Mouse (Mus musculus): ENCODE measurements around the gene 4922502D21Rik. TPM values are rescaled to one million over a fixed set of nuclear protein-coding genes. Genes with fewer than 3 reads are reported as not detected.
A peak's percentile ranks its signal among the peaks of the same experiment; 100 is the strongest.

4922502D21Rik gene
- polyA plus RNA-seq, 1 experiment, result not detected

- Histone ChIP-seq H3K9ac (ENCODE audit: low read depth, poor library complexity, severe bottlenecking) (no peak overlapping the region), H3K4me3 (ENCODE audit: low read depth, low read length) (no peak overlapping the region), H3K36me3 (ENCODE audit: control insufficient read depth, insufficient read depth, low read length, poor library complexity, severe bottlenecking) (no peaks in the 10 kb centered on the region), H3K4me1 (ENCODE audit: control insufficient read depth, insufficient read depth, low read length) (no peaks in the 10 kb centered on the region), H3K9me3 (replicated peaks; ENCODE audit: control insufficient read depth, insufficient read depth, low read length, poor library complexity, severe bottlenecking) (no peaks in the 10 kb centered on the region), H3K27ac (ENCODE audit: insufficient read depth, low read length) (no peak overlapping the region), H3K27me3 (ENCODE audit: control insufficient read depth, insufficient read depth, low read length, poor library complexity, severe bottlenecking) (no peaks in the 10 kb centered on the region)
- TF ChIP-seq CTCF (IDR thresholded peaks at IDR 0.05; ENCODE audit: low read depth, low read length) (no peak), EP300 (IDR thresholded peaks at IDR 0.05; ENCODE audit: insufficient read depth, low read depth, low read length) (no peak), POLR2A (IDR thresholded peaks at IDR 0.05; ENCODE audit: insufficient read depth, low read length) (no peak)
Measured at GRCm38 (mm10) chr6:129337751-129338150, 6.2 kb upstream of the 4922502D21Rik start.

DNA sequence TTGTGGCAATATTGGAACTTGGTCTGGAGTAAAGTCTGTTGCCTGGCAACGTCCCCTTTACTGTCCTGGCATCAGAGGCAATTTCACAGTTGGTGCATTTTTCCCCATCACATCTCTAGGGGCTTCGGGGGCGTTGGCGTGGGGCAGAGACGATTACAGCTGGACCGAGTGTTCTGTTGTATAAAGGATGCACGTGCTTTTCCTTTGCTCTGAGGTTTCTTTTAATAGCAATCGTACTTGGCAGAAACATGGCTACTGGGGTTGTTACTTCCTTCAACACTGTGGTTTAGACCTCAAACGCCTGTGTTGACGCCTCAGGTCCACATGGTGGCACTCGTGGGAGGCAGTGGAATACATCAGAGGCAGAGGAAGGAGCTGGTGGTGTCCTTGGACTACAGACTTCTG lies 2.1 kb upstream of the 4922502D21Rik start:
- Histone ChIP-seq H3K9me3 (replicated peaks; ENCODE audit: control insufficient read depth, insufficient read depth, low read length, poor library complexity, severe bottlenecking) (no peaks in the 10 kb centered on the region), H3K4me3 (ENCODE audit: low read depth, low read length) (no peak overlapping the region), H3K27ac (ENCODE audit: insufficient read depth, low read length) (no peak overlapping the region), H3K9ac (ENCODE audit: low read depth, poor library complexity, severe bottlenecking) (no peak overlapping the region), H3K36me3 (ENCODE audit: control insufficient read depth, insufficient read depth, low read length, poor library complexity, severe bottlenecking) (no peaks in the 10 kb centered on the region), H3K27me3 (ENCODE audit: control insufficient read depth, insufficient read depth, low read length, poor library complexity, severe bottlenecking) (no peaks in the 10 kb centered on the region), H3K4me1 (ENCODE audit: control insufficient read depth, insufficient read depth, low read length) (no peaks in the 10 kb centered on the region)
- TF ChIP-seq EP300 (IDR thresholded peaks at IDR 0.05; ENCODE audit: insufficient read depth, low read depth, low read length) (no peak), POLR2A (IDR thresholded peaks at IDR 0.05; ENCODE audit: insufficient read depth, low read length) (no peak), CTCF (IDR thresholded peaks at IDR 0.05; ENCODE audit: low read depth, low read length) (peak; percentile 80)

GRCm38 (mm10) chr6:129326568-129327150 lies 4.9 kb downstream of the 4922502D21Rik start:
- Histone ChIP-seq H3K9me3 (replicated peaks; ENCODE audit: control insufficient read depth, insufficient read depth, low read length, poor library complexity, severe bottlenecking) (no peaks in the 10 kb centered on the region), H3K9ac (ENCODE audit: low read depth, poor library complexity, severe bottlenecking) (no peak overlapping the region), H3K27ac (ENCODE audit: insufficient read depth, low read length) (no peak overlapping the region), H3K36me3 (ENCODE audit: control insufficient read depth, insufficient read depth, low read length, poor library complexity, severe bottlenecking) (no peaks in the 10 kb centered on the region), H3K4me1 (ENCODE audit: control insufficient read depth, insufficient read depth, low read length) (no peaks in the 10 kb centered on the region), H3K4me3 (ENCODE audit: low read depth, low read length) (no peak overlapping the region), H3K27me3 (ENCODE audit: control insufficient read depth, insufficient read depth, low read length, poor library complexity, severe bottlenecking) (0 out of 2 replicates have a peak, but pooled peaks cover 1% of the 10 kb centered on the region)
- TF ChIP-seq EP300 (IDR thresholded peaks at IDR 0.05; ENCODE audit: insufficient read depth, low read depth, low read length) (no peak), CTCF (IDR thresholded peaks at IDR 0.05; ENCODE audit: low read depth, low read length) (no peak), POLR2A (IDR thresholded peaks at IDR 0.05; ENCODE audit: insufficient read depth, low read length) (no peak)

- Histone ChIP-seq H3K9ac (ENCODE audit: low read depth, poor library complexity, severe bottlenecking) (no peak overlapping the region), H3K9me3 (replicated peaks; ENCODE audit: control insufficient read depth, insufficient read depth, low read length, poor library complexity, severe bottlenecking) (no peaks in the 10 kb centered on the region), H3K4me1 (ENCODE audit: control insufficient read depth, insufficient read depth, low read length) (no peaks in the 10 kb centered on the region), H3K4me3 (ENCODE audit: low read depth, low read length) (no peak overlapping the region), H3K27me3 (ENCODE audit: control insufficient read depth, insufficient read depth, low read length, poor library complexity, severe bottlenecking) (0 out of 2 replicates have a peak, but pooled peaks cover 1% of the 10 kb centered on the region), H3K36me3 (ENCODE audit: control insufficient read depth, insufficient read depth, low read length, poor library complexity, severe bottlenecking) (no peaks in the 10 kb centered on the region), H3K27ac (ENCODE audit: insufficient read depth, low read length) (no peak overlapping the region)
- TF ChIP-seq CTCF (IDR thresholded peaks at IDR 0.05; ENCODE audit: low read depth, low read length), result no peak
- no peak for TF ChIP-seq EP300 (IDR thresholded peaks at IDR 0.05; ENCODE audit: insufficient read depth, low read depth, low read length)
- no peak for TF ChIP-seq POLR2A (IDR thresholded peaks at IDR 0.05; ENCODE audit: insufficient read depth, low read length)
Measured at GRCm38 (mm10) chr6:129326016-129326415, 5.6 kb downstream of the 4922502D21Rik start.

GRCm38 (mm10) chr6:129319331-129319730 lies 12.3 kb downstream of the 4922502D21Rik start:
- Histone ChIP-seq H3K4me3 (ENCODE audit: low read depth, low read length) (no peak overlapping the region), H3K27me3 (ENCODE audit: control insufficient read depth, insufficient read depth, low read length, poor library complexity, severe bottlenecking) (no peaks in the 10 kb centered on the region), H3K27ac (ENCODE audit: insufficient read depth, low read length) (no peak overlapping the region), H3K36me3 (ENCODE audit: control insufficient read depth, insufficient read depth, low read length, poor library complexity, severe bottlenecking) (no peaks in the 10 kb centered on the region), H3K4me1 (ENCODE audit: control insufficient read depth, insufficient read depth, low read length) (no peaks in the 10 kb centered on the region), H3K9ac (ENCODE audit: low read depth, poor library complexity, severe bottlenecking) (no peak overlapping the region), H3K9me3 (replicated peaks; ENCODE audit: control insufficient read depth, insufficient read depth, low read length, poor library complexity, severe bottlenecking) (no peaks in the 10 kb centered on the region)
- TF ChIP-seq EP300 (IDR thresholded peaks at IDR 0.05; ENCODE audit: insufficient read depth, low read depth, low read length), result no peak
- no peak for TF ChIP-seq CTCF (IDR thresholded peaks at IDR 0.05; ENCODE audit: low read depth, low read length)
- TF ChIP-seq POLR2A (IDR thresholded peaks at IDR 0.05; ENCODE audit: insufficient read depth, low read length), result no peak

GRCm38 (mm10) chr6:129318395-129318794 lies 13.2 kb downstream of the 4922502D21Rik start:
- Histone ChIP-seq H3K4me1 (ENCODE audit: control insufficient read depth, insufficient read depth, low read length) (no peaks in the 10 kb centered on the region), H3K9me3 (replicated peaks; ENCODE audit: control insufficient read depth, insufficient read depth, low read length, poor library complexity, severe bottlenecking) (no peaks in the 10 kb centered on the region), H3K27ac (ENCODE audit: insufficient read depth, low read length) (no peak overlapping the region), H3K9ac (ENCODE audit: low read depth, poor library complexity, severe bottlenecking) (no peak overlapping the region), H3K4me3 (ENCODE audit: low read depth, low read length) (no peak overlapping the region), H3K36me3 (ENCODE audit: control insufficient read depth, insufficient read depth, low read length, poor library complexity, severe bottlenecking) (no peaks in the 10 kb centered on the region), H3K27me3 (ENCODE audit: control insufficient read depth, insufficient read depth, low read length, poor library complexity, severe bottlenecking) (no peaks in the 10 kb centered on the region)
- TF ChIP-seq EP300 (IDR thresholded peaks at IDR 0.05; ENCODE audit: insufficient read depth, low read depth, low read length) (no peak), CTCF (IDR thresholded peaks at IDR 0.05; ENCODE audit: low read depth, low read length) (no peak), POLR2A (IDR thresholded peaks at IDR 0.05; ENCODE audit: insufficient read depth, low read length) (no peak)

Measured in ES-Bruce4 (cell line).